Comparison of ENCODE assay signal across 28 mouse cellular contexts in the genomic region with DNA sequence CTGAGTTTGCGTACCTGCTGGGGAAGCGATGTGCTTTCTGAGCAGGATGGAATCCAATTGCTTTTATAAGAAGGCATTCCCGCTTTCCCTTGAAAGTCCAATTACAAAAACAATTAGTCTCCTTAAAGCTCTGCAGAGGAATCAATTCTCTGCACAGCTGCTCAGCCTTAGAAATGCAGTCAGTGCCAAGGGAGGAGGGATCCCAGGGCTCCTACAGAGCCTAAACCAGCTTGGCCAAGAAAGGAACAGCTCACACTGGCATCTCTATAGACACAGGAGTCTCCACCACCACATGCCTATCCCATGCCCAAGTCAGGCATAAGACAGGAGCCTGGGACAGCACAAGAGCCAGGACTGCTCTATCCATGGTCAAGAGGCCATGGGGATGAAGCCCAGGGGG. TPM values are rescaled to one million over a fixed set of nuclear protein-coding genes. Genes with fewer than 3 reads are reported as not detected.
DNase-seq lines count a peak whose midpoint lies in the region; ATAC-seq and TF ChIP-seq lines count a peak whose summit lies in the region.
"Had no signal": no experiment of that assay in that cellular context is flagged by ENCODE, and none has a peak within 500 bp of the region (broad histone marks: within the 10 kb centered on the region; RNA-seq: fewer than 3 reads in every experiment).

No protein-coding gene starts in this region.

- H3K27me3 ChIP-seq in hindbrain, embryonic 16.5 days (replicated peaks; ENCODE audit: control insufficient read depth, insufficient read depth, low read length), result no peaks in the 10 kb centered on the region
- H3K27me3 ChIP-seq: embryonic facial prominence, embryonic 12.5 days; neural tube, embryonic 12.5 days had no signal

- no peaks in the 10 kb centered on the region for H3K36me3 ChIP-seq in hindbrain, embryonic 16.5 days (ENCODE audit: control insufficient read depth, insufficient read depth, low read length)
- H3K36me3 ChIP-seq: embryonic facial prominence, embryonic 12.5 days; heart, embryonic 10.5 days; limb, embryonic 10.5 days; neural tube, embryonic 12.5 days had no signal

- H3K4me3 ChIP-seq in left cerebral cortex, adult 2 months, result no peak overlapping the region
- no peak overlapping the region for H3K4me3 ChIP-seq in hindbrain, embryonic 16.5 days (ENCODE audit: low read length)
- H3K4me3 ChIP-seq: embryonic facial prominence, embryonic 12.5 days; heart, embryonic 10.5 days; limb, embryonic 10.5 days; neural tube, embryonic 12.5 days had no signal

- no peaks in the 10 kb centered on the region for H3K9me3 ChIP-seq in hindbrain, embryonic 16.5 days (ENCODE audit: control insufficient read depth, low read length)
- H3K9me3 ChIP-seq: embryonic facial prominence, embryonic 12.5 days; heart, embryonic 10.5 days; limb, embryonic 10.5 days; neural tube, embryonic 12.5 days had no signal

- H3K4me1 ChIP-seq in hindbrain, embryonic 16.5 days (ENCODE audit: control insufficient read depth, insufficient read depth, low read depth, low read length), result peaks cover 6% of the 10 kb centered on the region
- H3K4me1 ChIP-seq: embryonic facial prominence, embryonic 12.5 days; neural tube, embryonic 12.5 days had no signal

- peak; percentile 96 for ATAC-seq in frontal cortex, adult (ENCODE audit: low TSS enrichment)
- peak; percentile 68; the same call in 1 of the 2 replicates for ATAC-seq in hindbrain, embryonic 16.5 days
- ATAC-seq: liver, postnatal 0 days had no signal

- TF ChIP-seq CTCF in left cerebral cortex, adult 2 months (IDR thresholded peaks at IDR 0.05), result no peak

- no peak overlapping the region for H3K9ac ChIP-seq in hindbrain, embryonic 16.5 days (ENCODE audit: low read depth, low read length)
- H3K9ac ChIP-seq: embryonic facial prominence, embryonic 12.5 days; liver, postnatal 0 days; neural tube, embryonic 12.5 days had no signal

- 45% methylated on average over 3 of the region's 3 CpGs for WGBS in hindbrain, embryonic 16.5 days

- no peak overlapping the region for H3K4me2 ChIP-seq in hindbrain, embryonic 16.5 days (ENCODE audit: low read length)
- H3K4me2 ChIP-seq: embryonic facial prominence, embryonic 12.5 days; neural tube, embryonic 12.5 days had no signal

- H3K27ac ChIP-seq in left cerebral cortex, adult 2 months, result no peak overlapping the region; the same call in 1 of the 2 replicates
- H3K27ac ChIP-seq in hindbrain, embryonic 16.5 days (ENCODE audit: low read depth, low read length), result peak overlapping the region; percentile 23; the same call in 1 of the 2 replicates
- H3K27ac ChIP-seq: embryonic facial prominence, embryonic 12.5 days; heart, embryonic 10.5 days; limb, embryonic 10.5 days; neural tube, embryonic 12.5 days had no signal

- intact Hi-C loops in left cerebral cortex, postnatal 14 days (cut with DNase I), result no loop called here
- intact Hi-C loops in left cerebral cortex, adult 2 months (cut with DNase I), result no loop called here

- no peak for DNase-seq in frontal cortex, postnatal 14 days (ENCODE audit: low spot score in 2 of 2)
- DNase-seq in left cerebral cortex, postnatal 14 days (ENCODE audit: low spot score in 2 of 2), result peak; percentile 39 to 57
- DNase-seq in left cerebral cortex, adult 2 months (ENCODE audit: extremely low spot score in 1 of 2, low spot score in 2 of 2), result no peak
- DNase-seq in brain, adult 2 months (ENCODE audit: low read depth, low spot score), result peak; percentile 80
- no peak for DNase-seq in cerebellum, adult 9-10 months
- no peak for DNase-seq in spleen, postnatal 4 days (ENCODE audit: low spot score in 2 of 2)
- DNase-seq: cerebellum, adult 9-11 months; gastrocnemius, postnatal 36 days; kidney, adult 11 months; liver, postnatal 0 days; lung, postnatal 10 days; thymus, postnatal 4 days had no signal

RNA-seq across cellular contexts. Expression of a gene that starts 41.1 kb away (rescaled TPM):
- not detected for total RNA-seq in left cerebral cortex, postnatal 14 days (2021)
- not detected for total RNA-seq in left cerebral cortex, adult 2 months (2021)
- polyA plus RNA-seq in hindbrain, embryonic 16.5 days (2015; fragmentation: Nextera tagmentation; extraction: Ambion mirVana), result 0.11 TPM in 1 of 2 replicates, not detected in the other
- total RNA-seq: adrenal gland, adult 18-20 months; gastrocnemius, postnatal 36 days; layer of hippocampus, adult 18-20 months; left cerebral cortex, adult 18-20 months; megakaryocyte, adult 5-6 weeks; monocyte, adult 5-6 weeks had no signal
- polyA plus RNA-seq: C2C12; cortical plate, adult 2 months; embryonic facial prominence, embryonic 12.5 days; heart, postnatal 0 days; kidney, embryonic 16.5 days; limb, embryonic 10.5 days; liver, adult 2 months; liver, postnatal 0 days; neural tube, embryonic 12.5 days had no signal

RNA-seq across cellular contexts. Expression of a gene that starts 55.7 kb away (rescaled TPM):
- total RNA-seq in left cerebral cortex, postnatal 14 days (2021), result not detected
- not detected for total RNA-seq in left cerebral cortex, adult 2 months (2021)
- polyA plus RNA-seq in hindbrain, embryonic 16.5 days (2015; fragmentation: Nextera tagmentation; extraction: Ambion mirVana), result 0.23 and 0.27 TPM in 2 replicates
- total RNA-seq: adrenal gland, adult 18-20 months; gastrocnemius, postnatal 36 days; layer of hippocampus, adult 18-20 months; left cerebral cortex, adult 18-20 months; liver, adult 2 months; megakaryocyte, adult 5-6 weeks; monocyte, adult 5-6 weeks had no signal
- polyA plus RNA-seq: C2C12; cortical plate, adult 2 months; embryonic facial prominence, embryonic 12.5 days; heart, embryonic 10.5 days; heart, postnatal 0 days; limb, embryonic 10.5 days; liver, adult 2 months; liver, postnatal 0 days; neural tube, embryonic 12.5 days had no signal

Comparison
In these comparisons a context has a peak if more than half of its experiments do, and no peak if none do; other contexts are left out.
1. DNase-seq: peak in left cerebral cortex, postnatal 14 days (2 of 2) and brain, adult 2 months (single experiment); none in frontal cortex, postnatal 14 days (0 of 2), left cerebral cortex, adult 2 months (0 of 2), cerebellum, adult 9-10 months (single experiment) and spleen, postnatal 4 days (0 of 2).